Mouse (Mus musculus): ENCODE results near the gene Rnf216.

The Rnf216 gene

DNA sequence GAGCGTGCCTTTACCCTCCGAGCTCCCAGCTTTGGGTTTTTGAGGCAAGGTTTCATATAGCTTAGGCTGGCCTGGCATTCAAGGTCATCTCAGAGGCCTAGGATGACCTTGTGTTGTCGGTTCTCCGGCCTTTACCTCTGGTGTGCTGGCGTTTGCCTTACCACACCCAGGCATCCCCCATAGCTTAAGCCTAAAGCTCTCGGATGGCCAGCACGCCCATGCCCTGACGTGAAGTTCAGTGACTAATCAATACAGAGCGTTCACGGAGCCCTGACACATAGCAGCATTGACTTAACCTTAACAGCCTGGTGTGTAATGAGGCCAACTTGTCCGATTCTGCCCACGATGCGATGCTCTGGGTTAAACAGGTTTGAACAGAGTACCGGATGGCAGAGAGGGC lies 154.3 kb downstream of the Rnf216 start:
- no peak for DNase-seq

DNA sequence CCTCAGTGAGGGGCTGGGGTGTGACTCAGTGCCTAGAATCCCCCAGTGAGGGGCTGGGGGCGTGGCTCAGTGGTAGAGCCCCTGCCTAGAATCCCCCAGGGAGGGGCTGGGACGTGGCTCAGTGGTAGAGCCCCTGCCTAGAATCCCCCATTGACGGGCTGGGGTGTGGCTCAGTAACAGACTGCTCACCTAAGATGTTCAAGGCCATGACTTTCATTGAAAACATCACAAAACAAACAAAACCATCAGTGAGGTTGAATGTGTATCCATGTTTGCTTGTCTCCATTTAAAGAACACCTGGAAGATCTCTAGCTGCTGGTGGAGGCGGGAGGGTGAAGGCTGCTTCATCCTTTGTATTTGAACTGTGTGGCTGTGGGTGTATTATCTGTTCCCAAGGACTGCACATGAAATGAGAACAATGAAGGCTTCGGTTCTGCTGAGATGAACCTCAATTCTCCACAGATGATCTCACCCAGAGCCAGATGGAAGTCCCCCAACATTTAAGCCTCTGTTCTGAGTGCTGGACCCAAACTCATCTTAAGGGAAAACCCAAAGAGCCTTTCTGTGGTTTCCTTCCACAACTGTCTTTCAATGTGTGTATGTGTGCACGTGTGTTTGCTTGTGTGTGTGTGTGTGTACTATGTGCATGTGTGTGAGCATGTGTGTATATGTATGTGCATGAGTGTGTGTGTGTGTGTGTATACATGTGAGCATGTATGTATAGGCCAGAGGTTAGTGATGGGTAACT lies 155.7 kb downstream of the Rnf216 start:
- no peak for DNase-seq

DNA sequence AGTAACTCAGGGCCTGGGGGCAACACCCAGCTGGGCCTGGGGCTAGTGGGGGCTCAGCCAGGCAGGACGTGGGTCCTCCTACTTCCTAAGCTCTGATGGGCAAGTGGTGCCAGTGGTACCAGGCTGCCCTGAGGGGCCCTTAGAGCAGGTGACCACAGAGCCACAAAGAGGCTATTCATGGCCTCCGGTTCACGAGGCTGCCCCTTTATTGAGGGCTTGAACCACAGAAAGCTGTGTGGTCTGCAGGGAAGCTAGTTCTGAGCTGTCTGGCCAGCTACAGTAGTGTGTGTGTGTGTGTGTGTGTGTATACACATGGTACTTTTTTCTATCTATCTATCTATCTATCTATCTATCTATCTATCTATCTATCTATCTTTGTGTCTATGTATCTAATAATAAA lies 159.2 kb downstream of the Rnf216 start:
- DNase-seq = no peak

DNA sequence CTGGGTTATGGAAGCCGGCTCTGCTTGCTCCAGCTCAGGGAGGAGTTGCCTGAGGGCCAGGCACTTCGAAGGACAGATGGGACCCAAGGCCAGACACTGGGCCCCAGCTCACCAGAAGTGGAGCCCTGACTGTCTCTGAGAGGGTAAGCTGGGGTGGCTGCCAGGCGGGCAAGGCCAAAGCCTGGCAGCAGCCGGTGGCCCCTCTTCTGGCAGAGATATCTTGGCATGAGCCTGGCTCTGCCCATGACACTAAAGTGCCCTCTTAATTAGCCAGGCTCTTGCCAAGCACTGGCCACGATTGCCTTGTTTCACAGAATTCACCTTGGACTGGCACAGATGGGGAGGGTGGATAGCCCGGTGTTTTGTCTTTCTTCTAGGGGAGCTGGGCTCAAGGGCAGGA lies 162.4 kb downstream of the Rnf216 start:
- peak; percentile 81 to 86 for DNase-seq

DNA sequence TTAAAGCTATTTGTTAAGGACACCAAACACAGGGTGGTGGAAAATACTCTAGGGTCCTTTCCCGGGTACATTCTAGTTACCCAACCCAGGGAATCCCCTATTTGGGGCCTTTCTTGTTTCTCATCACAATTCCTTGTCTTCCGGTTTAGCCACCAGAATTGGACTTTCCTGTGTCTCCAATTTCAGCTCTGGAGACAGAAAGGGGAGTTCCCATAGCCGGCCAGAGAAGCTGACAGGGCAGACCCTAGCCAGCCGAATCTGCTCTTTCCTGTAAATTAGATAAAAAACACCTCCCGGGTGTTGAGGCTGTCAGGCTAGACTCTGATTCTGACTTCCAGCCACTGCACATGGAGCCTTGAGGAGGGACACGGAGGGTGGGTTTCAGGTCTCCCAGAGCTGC lies 163.2 kb downstream of the Rnf216 start:
- no peak for DNase-seq

DNA sequence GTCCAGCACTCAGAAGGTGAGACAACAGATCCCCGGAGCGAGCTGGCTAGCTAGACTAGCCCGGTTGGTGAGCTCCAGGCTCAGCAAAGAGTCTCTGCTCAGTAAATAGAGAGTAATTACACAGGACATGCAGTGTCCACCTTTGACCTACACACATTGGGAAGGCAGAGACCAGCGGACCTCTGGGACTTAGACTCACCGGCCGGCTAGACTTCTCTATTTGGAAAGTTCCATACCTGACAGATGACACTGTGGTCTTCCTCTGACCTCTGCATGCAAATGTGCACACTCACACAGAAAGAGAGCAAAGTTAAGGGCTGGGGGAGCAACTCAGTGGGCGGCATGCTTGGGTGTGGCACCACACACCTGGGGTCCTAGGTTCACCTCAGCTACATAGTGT lies 165.3 kb downstream of the Rnf216 start:
- DNase-seq = no peak

DNA sequence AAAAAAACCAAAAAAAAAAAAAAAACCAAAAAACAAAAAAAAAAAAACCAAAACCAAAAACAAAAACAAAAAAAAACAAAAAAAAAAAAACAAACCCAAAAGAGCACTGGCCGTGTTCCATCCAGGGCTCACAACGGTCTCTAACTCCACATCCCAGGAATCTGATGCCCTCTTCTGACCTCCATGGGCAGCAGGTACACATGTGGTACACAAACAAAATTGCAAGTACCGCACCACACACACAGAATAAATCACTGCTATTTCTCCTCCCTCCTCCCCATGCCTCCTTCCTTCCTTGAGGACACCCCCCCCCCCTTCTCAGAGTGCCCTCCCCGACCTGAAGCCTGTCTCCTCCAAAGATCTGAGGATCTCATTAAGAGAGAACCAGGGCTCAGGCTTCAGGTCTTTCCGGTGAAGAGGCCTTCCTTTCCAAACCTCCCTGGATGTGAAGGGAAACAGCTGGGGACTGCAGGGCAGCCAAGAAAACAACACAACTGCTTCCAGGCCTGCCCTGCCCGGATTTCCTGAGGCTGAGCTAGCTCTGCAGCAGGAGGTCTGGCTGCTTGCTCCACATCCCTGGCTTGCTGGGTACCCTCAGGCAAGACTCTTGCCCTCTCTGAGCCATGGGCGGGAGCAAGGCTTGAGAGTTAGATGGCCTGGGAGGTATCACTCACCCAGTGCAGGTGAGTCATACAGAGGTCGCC lies 167.7 kb downstream of the Rnf216 start:
- no peak for DNase-seq
